Mouse (Mus musculus) forebrain, embryonic 14.5 days (tissue): ENCODE measurements at regions not wholly inside any gene's neighbourhood (a gene's known extent, or its start where the extent isn't known, plus 50 kb on each side); places are given as distances from the start of the nearest gene placed in this dataset.

Source experiments
- ATAC-seq: fragments of 200-750 bp; cut with Nextera tagmentation; 2 replicates; pipeline ENCODE4 v1.8.0; 2017; ENCODE audit warnings: mild to moderate bottlenecking, moderate library complexity
- DNase-seq: peaks from one replicate; pipeline ENCODE4 v3.0.0-alpha.2; 2015; ENCODE audit warnings: low spot score
- H3K27ac ChIP-seq: fragments of 300-500 bp; sonication (generic); 2 replicates; pipeline ENCODE4 v1.5.1; 2014; ENCODE audit warnings: low read depth, mild to moderate bottlenecking, control low read depth, low read length, moderate library complexity
- H3K27me3 ChIP-seq: fragments of 300-500 bp; sonication (generic); replicated peaks from 2 replicates; pipeline ENCODE4 v1.6.1; 2014; ENCODE audit warnings: low read length, control low read depth, mixed read lengths; ENCODE audit not compliant: control insufficient read depth, insufficient read depth
- H3K36me3 ChIP-seq: fragments of 300-500 bp; sonication (generic); 2 replicates; pipeline ENCODE4 v1.6.1; 2014; ENCODE audit warnings: low read length, control low read depth; ENCODE audit not compliant: control insufficient read depth, insufficient read depth
- H3K4me1 ChIP-seq: fragments of 300-500 bp; sonication (generic); 2 replicates; pipeline ENCODE4 v1.6.1; 2014; ENCODE audit warnings: antibody characterized with exemption, low read length, control low read depth; ENCODE audit not compliant: control insufficient read depth, insufficient read depth
- H3K4me2 ChIP-seq: fragments of 300-500 bp; sonication (generic); 2 replicates; pipeline ENCODE4 v1.6.1; 2014; ENCODE audit warnings: mild to moderate bottlenecking, control low read depth, low read length
- H3K4me3 ChIP-seq: fragments of 300-500 bp; sonication (generic); 2 replicates; pipeline ENCODE4 v1.5.1; 2014; ENCODE audit warnings: low read depth, low read length, control low read depth
- H3K9ac ChIP-seq: fragments of 300-500 bp; sonication (generic); 2 replicates; pipeline ENCODE4 v1.6.1; 2014; ENCODE audit warnings: mild to moderate bottlenecking, low read length, control low read depth, moderate library complexity
- H3K9me3 ChIP-seq: fragments of 300-500 bp; sonication (generic); replicated peaks from 2 replicates; pipeline ENCODE4 v1.6.1; 2016; ENCODE audit warnings: low read length, control low read depth, mixed read lengths; ENCODE audit not compliant: control insufficient read depth
- WGBS: fragments of 180-500 bp; shearing (Covaris S2); extraction: QIAGEN DNeasy Blood & Tissue Kit; methylation state at CpG from one replicate; pipeline ENCODE4 v1.1.7; 2014; 5-methylcytosine and 5-hydroxymethylcytosine counted together

DNA sequence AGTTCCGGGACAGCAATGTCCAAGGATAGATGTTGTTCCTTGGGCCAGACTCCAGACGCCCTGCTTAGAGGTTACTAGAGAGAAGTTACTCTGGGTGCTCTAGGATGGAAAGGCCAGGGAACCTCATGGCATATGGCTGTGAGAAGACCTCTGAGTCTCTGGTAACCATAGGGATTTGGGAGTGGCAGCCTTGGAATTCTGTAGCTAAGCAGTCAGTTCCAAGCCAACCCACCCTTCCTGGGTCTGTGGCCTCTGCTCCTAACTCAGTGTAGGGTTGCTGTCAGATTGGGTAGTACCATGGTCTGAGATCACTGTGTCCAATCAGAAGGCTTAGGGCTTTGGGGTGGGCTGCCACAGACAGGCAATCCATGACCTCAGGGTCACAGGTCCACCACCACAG, 82.3 kb upstream of the Actrt2 start:
- Histone ChIP-seq H3K4me3 (no peak overlapping the region), H3K4me2 (no peak overlapping the region), H3K4me1 (no peaks in the 10 kb centered on the region), H3K27ac (no peak overlapping the region), H3K9ac (no peak overlapping the region), H3K27me3 (no peaks in the 10 kb centered on the region), H3K9me3 (no peaks in the 10 kb centered on the region), H3K36me3 (no peaks in the 10 kb centered on the region)
- ATAC-seq = no peak
- 91% methylated on average over 2 of the region's 2 CpGs for WGBS
- no peak for DNase-seq

DNA sequence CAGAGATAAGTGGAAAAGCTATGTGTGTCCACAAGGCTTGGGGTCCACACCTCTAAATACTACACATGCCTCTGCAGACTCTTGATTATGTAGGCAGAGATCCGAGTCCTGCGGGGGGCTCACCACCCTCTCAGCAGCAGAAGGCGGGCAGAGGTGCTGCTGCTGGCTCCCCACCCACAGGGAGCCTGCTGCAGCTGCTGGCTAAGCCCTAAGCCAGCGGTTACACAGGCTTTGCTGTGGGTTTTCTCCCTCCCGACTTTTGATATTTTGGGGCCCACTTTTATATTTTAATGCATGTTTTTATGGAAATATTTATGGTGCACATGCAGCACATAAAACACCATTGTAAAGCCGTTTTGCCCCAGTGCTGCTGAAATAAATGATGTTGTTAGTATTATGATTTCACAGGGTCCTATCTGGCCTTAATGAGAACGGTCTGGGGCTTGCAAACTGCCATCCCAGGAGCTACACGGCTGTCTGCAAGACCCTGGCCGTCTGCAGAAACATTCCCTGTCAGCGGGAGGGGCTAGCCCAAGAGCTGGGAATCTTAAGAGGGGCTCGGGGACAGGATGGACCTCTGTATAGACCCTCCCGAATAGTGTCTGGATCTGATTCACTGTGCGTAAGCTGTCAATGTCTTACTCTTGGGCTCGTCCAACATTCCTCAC, 82.9 kb upstream of the Actrt2 start:
- Histone ChIP-seq H3K9ac (no peak overlapping the region), H3K36me3 (no peaks in the 10 kb centered on the region), H3K4me2 (no peak overlapping the region), H3K4me3 (no peak overlapping the region), H3K4me1 (no peaks in the 10 kb centered on the region), H3K27me3 (no peaks in the 10 kb centered on the region), H3K27ac (no peak overlapping the region), H3K9me3 (no peaks in the 10 kb centered on the region)
- no peak for DNase-seq
- no peak for ATAC-seq
- 65% methylated on average over 14 of the region's 14 CpGs for WGBS

GRCm38 (mm10) chr4:154754445-154754844, 82.8 kb upstream of the Ttc34 start:
- no peaks in the 10 kb centered on the region for H3K36me3 ChIP-seq
- no peak overlapping the region for H3K4me3 ChIP-seq
- ATAC-seq = no peak
- H3K27me3 ChIP-seq = no peaks in the 10 kb centered on the region
- DNase-seq = no peak
- H3K9ac ChIP-seq = no peak overlapping the region
- WGBS = 67% methylated on average over 8 of the region's 8 CpGs
- no peak overlapping the region for H3K4me2 ChIP-seq
- no peaks in the 10 kb centered on the region for H3K9me3 ChIP-seq
- H3K27ac ChIP-seq = no peak overlapping the region
- no peaks in the 10 kb centered on the region for H3K4me1 ChIP-seq

DNA sequence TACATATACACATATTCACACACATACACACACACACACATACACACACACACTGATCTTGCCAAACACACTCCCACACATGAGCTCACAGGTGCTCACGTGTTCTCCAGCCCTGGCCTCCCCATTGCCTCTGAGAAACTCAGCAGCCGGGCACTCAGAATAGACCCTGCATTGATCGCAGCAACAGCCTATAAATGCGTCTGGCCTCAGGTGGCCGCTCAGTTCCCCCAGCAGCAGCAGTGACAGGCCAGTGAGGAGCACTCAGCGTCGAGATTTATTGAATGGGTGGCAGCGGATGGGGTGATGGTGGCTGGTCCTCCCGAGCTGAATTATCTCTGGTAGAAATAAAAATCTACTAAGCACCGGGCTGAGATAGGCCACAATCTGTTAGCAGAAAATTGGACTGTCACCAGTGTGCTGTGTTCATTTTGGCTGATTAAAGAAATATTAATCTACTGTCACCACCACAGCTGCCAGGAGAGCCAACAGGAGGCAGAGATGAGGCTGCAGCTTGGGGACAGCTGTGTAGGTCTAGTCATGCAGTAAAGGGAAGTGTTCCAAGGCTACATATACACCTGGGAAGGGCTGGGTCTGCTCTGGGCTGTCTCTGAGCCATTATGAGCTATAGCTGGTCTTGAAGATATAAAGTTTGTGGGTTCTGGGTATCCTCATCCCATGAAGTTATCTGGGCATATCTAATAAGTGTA, 80.4 kb upstream of the Ttc34 start:
- Histone ChIP-seq H3K9ac (no peak overlapping the region), H3K27me3 (no peaks in the 10 kb centered on the region), H3K27ac (no peak overlapping the region), H3K4me3 (no peak overlapping the region), H3K9me3 (no peaks in the 10 kb centered on the region), H3K4me2 (no peak overlapping the region), H3K36me3 (no peaks in the 10 kb centered on the region), H3K4me1 (no peaks in the 10 kb centered on the region)
- 81% methylated on average over 10 of the region's 10 CpGs for WGBS
- no peak for DNase-seq
- ATAC-seq = no peak

- no peaks in the 10 kb centered on the region for H3K9me3 ChIP-seq
These were observed 77.4 kb upstream of the Ttc34 start for GRCm38 (mm10) chr4:154759881-154760280.

DNA sequence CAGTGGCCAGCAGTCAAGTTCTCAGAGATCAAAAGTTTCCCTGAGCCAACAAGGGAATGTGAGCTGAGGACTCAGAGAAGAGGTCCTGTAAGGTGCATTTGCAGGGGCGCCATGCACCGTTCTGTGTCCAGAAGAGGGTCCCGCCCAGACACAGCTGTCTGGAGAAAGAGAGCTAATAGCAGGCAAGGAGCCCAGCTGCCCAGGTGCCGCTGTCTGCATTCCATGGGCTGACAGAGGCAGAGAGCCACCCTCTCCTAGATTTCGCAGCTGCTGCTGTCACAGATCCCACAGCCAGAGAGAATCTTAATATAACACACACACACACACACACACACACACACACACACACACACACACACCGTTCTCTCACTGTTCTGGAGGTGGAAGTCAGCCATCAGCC, 73.0 kb upstream of the Ttc34 start:
- H3K4me2 ChIP-seq = no peak overlapping the region
- H3K36me3 ChIP-seq = no peaks in the 10 kb centered on the region
- WGBS = 77% methylated on average over 6 of the region's 6 CpGs
- H3K9ac ChIP-seq = no peak overlapping the region
- H3K4me3 ChIP-seq = no peak overlapping the region
- no peak for DNase-seq
- H3K4me1 ChIP-seq = no peaks in the 10 kb centered on the region
- no peaks in the 10 kb centered on the region for H3K27me3 ChIP-seq
- H3K27ac ChIP-seq = no peak overlapping the region
- no peak for ATAC-seq
- H3K9me3 ChIP-seq = no peaks in the 10 kb centered on the region

More at GRCm38 (mm10) chr4:154759881-154760280, 77.4 kb upstream of the Ttc34 start:
- Histone ChIP-seq H3K4me2 (no peak overlapping the region), H3K4me1 (no peaks in the 10 kb centered on the region), H3K27ac (no peak overlapping the region), H3K36me3 (no peaks in the 10 kb centered on the region), H3K27me3 (no peaks in the 10 kb centered on the region), H3K4me3 (no peak overlapping the region), H3K9ac (no peak overlapping the region)
- WGBS = 78% methylated on average over 1 of the region's 1 CpGs
- no peak for ATAC-seq
- no peak for DNase-seq

DNA sequence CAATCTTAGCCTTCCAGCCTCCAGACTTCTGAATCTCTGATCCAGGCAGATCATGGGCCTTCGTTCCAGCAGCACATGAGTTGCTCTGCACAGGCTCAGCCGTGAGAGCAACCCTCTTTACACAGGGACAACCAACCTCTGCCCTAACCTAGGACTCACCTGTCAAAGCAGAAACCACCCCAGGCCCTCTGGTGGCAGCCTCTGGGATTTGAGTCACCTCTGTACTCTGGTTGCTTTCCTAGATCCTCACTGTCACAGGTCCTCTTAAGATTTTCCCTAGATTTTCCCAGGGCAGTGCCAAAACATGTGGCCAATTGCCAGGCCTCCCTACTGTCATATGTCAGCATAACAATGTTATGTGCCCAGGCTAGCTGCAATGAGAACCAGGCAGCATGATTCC, 71.1 kb upstream of the Ttc34 start:
- H3K4me3 ChIP-seq = no peak overlapping the region
- DNase-seq (no peak), ATAC-seq (no peak)
- no peaks in the 10 kb centered on the region for H3K4me1 ChIP-seq
- no peaks in the 10 kb centered on the region for H3K9me3 ChIP-seq
- H3K4me2 ChIP-seq = no peak overlapping the region
- H3K9ac ChIP-seq = no peak overlapping the region
- no peak overlapping the region for H3K27ac ChIP-seq
- no peaks in the 10 kb centered on the region for H3K27me3 ChIP-seq
- H3K36me3 ChIP-seq = no peaks in the 10 kb centered on the region
- WGBS = 68% methylated on average over 2 of the region's 2 CpGs

DNA sequence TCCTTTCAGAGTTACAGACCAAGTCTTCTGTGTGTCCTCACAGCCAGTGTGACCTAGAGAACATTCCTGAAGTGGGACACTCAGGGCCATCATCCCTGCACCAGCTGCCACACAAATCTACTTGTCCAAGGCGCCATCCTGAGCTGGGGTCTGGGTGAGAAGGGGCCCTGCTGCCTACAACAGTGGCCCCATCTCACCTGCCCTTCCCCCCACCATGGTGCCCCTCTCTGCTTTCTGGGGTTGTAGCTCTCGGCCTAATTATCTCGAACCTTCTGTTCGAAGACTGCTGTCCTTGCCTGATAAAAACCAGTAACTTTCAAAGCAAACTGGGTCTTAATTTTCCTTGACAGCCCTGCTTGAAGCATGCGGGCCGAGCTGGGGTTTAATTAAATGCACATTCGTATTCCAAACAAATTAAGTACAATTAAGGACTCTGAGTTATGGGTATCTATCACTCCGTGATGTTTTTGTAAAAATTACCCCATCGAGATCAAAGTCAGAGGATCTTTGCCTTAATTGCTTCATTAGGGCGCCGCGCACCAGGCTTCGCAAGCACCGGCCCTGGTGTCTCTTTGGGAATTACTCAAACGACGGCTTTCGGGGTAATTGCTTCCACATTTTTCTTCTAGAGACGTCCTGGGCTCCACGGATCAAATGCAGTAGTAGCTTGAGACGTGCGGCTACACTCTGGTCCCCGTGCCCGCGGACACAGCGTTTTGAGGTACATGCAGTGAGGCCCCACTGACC, 65.8 kb upstream of the Ttc34 start:
- no peaks in the 10 kb centered on the region for H3K36me3 ChIP-seq
- ATAC-seq = no peak
- no peaks in the 10 kb centered on the region for H3K9me3 ChIP-seq
- peak; percentile 39 for DNase-seq
- H3K27me3 ChIP-seq = no peaks in the 10 kb centered on the region
- no peak overlapping the region for H3K27ac ChIP-seq
- H3K4me3 ChIP-seq = no peak overlapping the region
- WGBS = 16% methylated on average over 25 of the region's 25 CpGs
- no peak overlapping the region for H3K9ac ChIP-seq
- no peak overlapping the region for H3K4me2 ChIP-seq
- H3K4me1 ChIP-seq = 0 out of 2 replicates have a peak, but pooled peaks cover 5% of the 10 kb centered on the region

DNA sequence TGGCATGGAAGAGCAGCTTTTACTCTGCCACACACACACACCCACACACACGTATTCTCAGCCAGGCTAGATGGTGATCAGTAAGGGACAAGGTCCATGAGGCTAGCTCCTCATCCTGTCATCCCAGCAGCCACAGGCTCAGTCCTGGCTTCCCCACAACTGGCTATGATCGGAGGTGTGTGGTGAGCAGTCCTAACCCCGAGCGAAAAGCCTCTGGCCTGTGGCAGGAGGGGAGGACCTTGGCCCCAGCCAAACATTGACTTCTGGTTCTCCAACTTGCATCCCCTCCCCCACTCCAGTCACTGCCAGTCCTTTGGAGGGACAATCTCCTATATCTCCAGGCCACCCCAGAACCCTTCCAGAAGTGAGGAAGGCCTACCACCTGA, 65.2 kb upstream of the Ttc34 start:
- DNase-seq (no peak), ATAC-seq (no peak)
- H3K27me3 ChIP-seq = no peaks in the 10 kb centered on the region
- H3K4me2 ChIP-seq = no peak overlapping the region
- H3K36me3 ChIP-seq = no peaks in the 10 kb centered on the region
- no peak overlapping the region for H3K27ac ChIP-seq
- H3K4me3 ChIP-seq = no peak overlapping the region
- WGBS = 63% methylated on average over 4 of the region's 4 CpGs
- no peak overlapping the region for H3K9ac ChIP-seq
- H3K4me1 ChIP-seq = 0 out of 2 replicates have a peak, but pooled peaks cover 5% of the 10 kb centered on the region
- H3K9me3 ChIP-seq = no peaks in the 10 kb centered on the region
